Mouse (Mus musculus) ES-CJ7 (cell line): ENCODE data around the gene Csrp3.

Source experiments
- DNase-seq: peaks from one replicate; pipeline ENCODE4 v3.0.0; 2011; ENCODE audit warnings: low read depth, low spot score

Csrp3 gene

DNA sequence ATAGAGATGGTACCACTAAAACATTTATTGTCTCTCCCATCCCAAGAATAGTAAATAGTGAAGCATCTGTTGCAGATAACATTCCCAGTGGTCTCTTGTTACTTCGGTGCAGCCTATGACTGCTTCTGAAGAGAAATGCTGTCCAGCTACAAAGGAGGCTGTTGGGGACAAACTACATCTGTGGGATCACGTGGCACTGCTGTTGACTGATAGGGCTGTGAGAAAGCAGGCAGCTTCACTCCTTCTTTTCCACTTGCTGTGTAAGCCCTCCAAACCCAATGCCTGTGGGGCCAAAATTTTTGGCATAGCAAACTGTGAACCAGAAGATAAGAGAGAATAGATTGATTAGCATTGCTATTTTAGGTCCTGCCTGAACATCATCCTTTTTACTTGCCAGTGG, 17.4 kb downstream of the Csrp3 start:
- DNase-seq = no peak

DNA sequence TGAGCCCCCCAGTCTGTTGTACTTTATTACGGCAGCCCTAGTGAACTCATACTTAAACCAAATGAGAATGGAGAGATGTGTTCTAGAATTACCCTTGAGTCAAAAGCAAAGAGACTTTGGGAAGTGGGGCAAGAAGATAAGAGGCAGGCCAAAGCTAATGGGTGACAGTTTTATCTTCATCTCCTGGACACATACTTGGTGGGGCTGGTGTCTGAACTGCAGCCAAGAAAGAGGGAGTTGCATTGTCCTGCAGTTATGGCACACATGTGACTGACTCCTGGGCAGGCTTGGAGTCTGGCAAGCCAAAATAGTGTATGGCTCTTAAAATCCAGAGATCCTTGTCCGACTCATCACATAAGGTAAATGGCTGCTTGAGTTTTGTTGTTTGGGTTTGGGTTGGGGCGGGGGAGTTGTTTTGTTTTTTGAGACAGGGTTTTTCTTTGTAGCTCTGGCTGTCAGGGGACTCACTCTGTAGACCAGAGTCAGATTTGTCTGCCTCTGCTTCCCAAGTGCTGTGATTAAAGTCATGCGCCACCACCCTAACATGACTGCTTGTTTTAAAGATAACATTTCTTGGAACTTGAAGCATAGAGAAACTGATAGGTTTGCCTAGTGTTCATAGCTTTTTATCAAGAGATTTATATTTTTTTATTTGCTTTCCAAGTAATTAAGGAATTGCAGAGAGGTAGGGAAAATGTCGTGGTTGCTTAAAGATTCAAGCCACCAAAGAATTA, 18.5 kb downstream of the Csrp3 start:
- no peak for DNase-seq

DNA sequence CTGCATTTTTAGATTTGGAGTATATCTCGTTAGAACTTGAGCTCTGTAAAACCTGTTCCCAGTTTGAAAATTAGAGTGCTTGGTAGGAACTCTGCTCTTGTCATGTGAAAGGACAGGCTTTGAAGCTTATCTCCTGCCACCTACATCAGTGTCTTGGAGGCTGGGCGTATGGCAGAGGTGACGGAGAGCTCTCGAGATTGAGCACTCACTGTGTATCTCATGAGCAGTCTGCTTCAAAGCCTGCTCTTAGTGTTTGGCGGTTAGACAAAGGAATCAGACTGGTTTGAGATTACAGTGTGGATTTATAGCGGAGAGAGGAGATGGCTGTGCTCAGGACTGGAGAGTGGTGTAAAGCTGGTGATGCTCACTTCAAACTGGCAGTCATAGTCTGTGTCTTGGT, 22.7 kb downstream of the Csrp3 start:
- DNase-seq = no peak

DNA sequence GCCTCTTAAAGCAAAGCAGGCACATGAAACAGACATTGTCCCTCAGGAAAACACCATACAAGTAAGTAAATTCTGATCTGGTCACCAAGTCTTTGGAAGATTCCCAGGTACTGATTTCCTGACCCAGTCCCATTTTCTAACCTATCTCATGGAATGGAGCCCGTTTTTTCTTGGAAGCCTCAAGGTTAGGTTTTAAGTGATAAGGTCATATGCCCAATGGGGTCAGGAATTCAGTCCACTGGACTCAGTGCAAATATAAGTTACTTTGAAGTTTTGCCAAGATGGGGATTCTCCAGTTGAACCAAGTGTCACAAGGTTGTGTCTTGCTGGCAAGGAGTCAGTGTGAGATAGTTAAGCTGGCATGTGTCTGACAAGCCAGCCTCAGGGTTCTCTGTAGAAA, 23.2 kb downstream of the Csrp3 start:
- DNase-seq = no peak

DNA sequence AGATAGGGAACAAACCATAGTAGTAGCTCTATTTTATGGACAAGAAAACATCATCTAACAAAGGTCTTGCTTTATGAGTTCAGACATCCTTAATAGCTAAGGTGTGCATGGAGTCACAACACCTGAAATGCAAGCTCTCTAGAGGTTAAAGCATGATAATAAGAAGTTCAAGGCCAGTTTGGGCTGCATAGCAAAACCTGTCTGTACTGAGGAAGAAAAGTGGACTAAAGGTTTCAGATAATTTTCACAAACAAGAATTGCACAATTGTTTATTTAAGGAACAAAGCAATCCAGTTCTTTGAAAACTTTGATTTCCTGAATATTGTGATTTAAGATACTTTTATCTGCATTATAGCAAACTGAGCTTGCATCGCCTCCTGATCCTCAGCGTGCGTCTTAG, 24.2 kb downstream of the Csrp3 start:
- DNase-seq = no peak

DNA sequence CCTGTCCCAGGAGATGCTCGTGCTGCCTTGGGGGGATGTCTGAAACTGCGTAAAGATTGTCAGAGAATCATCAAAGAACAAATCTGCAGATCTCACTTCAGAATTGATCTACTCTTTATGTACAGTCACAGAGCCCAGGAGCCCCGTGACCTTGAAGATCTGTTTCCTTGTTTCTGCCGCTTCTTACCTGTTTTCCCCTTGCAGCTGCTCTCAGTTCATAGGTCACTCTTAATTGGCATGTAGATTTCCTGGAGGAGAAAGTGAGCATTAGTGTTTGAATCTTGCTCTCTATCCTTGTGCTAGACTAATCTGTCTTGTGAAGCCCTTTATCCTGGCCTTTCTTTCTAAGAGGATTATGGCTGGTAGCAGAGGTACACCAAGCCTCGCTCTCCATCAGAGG, 26.2 kb downstream of the Csrp3 start:
- no peak for DNase-seq

DNA sequence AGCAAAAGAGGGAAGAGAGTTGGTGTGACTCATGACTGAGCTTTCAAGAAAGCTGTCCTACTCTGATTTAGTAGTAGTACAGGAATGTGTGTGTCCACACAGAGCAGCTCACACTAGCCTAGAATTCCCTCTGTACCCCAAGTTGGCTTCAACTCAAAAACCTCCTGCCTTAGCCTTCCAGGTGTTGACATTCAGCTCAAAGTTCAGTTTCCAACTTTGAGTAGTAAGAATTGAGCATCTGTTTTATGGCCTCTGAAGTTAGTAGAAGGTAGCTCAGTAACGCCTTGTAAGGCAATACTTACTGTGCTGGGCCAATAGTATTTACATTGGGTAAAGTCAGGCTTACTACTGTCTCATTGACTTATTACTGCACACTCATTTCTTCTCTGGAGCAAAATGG, 34.2 kb downstream of the Csrp3 start:
- no peak for DNase-seq

DNA sequence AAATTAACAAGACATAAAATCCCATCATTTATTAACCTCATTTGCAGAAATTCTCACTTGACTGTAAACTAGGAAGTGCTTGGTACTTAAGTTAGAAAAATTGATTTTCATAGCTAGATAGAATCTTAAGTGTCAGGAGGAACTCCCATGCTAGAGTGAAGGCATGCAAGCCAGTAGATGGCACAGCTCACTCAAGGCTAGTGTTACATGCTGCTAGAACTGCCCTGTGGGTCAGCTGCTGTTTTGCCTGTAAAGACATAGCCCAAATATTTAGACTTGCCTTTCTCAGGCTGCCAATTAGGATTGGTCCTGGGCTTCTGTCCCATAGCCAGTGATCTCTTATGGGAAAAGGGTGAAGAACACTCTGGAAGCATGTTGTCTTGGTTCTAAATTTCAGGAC, 35.5 kb downstream of the Csrp3 start:
- DNase-seq = no peak

DNA sequence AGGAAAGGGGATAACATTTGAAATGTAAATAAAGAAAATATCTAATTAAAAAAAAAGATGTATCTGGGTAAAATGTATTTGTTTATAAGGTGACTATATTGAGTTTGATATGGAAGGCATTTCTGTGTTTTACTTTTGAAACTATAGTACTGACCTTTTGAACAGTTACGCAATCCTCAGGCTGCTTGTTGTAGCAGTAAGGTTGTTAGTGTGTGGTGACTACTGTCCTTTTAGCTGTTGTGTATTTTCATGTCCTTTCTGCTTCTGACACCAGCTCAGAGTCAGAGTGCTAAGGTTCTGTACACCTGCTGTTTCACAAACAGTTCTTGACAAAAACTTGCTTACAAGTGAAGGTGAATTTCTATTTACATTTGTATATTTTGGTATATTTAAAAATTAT, 37.2 kb downstream of the Csrp3 start:
- no peak for DNase-seq

DNA sequence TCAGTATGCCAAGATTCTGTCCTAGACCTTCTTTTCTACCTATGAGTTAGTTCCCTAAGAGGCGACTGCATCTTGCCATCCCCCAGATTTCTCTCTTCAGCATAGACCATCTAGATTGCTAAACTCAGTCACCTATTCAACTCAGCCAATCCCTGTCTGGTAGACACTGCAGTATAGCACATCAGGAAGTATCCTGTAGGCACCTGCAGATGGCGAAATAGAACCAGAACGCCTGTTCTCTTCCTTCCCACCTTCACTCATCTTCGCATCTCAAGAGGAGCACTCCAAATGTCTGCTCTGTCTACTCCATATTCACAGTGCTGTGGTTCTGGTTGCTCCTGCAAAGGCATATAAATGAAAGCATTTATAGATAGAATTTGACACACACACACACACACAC, 41.2 kb downstream of the Csrp3 start:
- DNase-seq = peak; percentile 21

DNA sequence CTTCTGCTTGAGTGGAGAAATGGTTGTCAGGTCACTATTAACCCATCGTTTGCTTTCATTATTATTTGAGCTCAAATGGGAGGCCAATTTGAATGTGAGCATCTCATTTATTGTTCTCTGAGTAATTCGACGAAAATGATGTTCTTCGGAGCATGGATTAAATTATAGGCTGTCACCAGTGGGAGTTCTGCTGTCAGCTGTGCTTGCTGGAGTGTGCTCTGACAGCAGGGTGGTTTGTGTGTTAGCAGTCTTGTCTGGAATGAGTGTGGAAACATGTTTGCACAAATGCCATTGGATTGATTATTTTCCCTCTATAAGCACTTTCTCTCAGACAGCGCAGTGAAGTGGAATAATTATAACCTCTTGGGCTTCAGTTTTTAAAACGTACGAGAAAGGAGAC, 44.5 kb downstream of the Csrp3 start:
- DNase-seq = no peak

DNA sequence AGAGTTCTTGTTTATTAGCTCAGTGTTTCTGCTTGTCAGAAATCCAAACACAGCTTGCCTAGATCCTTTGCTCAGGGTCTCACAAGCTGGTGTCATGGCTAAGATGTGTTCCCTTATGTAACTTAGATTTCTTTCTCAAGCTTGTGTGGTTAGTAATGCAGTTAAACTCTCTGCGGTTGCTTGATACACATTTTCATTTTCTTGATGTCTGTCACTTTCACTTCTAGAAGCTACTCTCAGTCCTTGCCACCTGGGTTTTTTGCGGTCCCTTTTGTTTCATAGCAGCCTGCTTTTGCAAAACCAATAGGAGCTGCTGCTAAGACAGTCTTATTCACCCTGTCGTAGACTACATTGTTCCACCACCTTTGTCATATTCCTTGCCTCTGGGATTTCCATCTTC, 52.7 kb downstream of the Csrp3 start:
- no peak for DNase-seq

DNA sequence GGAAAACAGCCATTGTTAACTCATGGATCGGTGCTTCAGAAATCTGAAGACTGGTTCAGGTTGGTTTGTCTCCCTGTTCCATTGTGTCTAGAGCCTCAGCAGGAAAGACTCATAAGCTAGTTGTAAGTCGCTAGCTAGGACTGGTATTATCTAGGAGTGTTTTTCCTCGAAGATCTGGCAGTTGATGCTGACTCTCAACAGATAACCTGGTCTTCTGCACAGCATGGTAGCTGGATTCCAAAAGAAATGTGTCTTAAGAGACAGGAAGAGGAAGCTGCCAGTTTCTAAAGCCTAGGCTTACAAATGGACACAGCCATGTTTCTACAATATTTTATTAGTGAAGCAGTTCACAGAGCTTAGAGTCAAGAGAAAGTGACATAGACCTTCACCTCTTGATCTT, 56.4 kb downstream of the Csrp3 start:
- DNase-seq = no peak

DNA sequence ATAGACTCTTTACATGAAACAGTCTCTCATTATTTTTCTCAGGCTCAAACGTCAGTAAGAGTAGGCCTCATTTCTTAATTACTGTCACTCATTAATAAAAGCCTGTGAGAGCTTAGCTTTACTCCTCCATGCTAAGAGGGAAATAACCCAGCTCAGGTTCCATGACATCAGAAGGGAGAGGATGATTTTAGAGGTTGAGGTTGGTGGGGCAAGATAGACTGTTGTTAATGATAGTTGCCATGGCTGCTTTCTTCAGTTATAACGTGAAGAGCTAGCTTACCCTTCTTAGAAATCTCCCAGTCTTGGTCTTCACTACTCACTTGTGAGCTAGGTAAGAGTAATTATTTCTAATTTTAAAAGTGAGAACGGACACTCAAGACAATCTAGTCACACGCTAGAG, 57.7 kb downstream of the Csrp3 start:
- DNase-seq = no peak

DNA sequence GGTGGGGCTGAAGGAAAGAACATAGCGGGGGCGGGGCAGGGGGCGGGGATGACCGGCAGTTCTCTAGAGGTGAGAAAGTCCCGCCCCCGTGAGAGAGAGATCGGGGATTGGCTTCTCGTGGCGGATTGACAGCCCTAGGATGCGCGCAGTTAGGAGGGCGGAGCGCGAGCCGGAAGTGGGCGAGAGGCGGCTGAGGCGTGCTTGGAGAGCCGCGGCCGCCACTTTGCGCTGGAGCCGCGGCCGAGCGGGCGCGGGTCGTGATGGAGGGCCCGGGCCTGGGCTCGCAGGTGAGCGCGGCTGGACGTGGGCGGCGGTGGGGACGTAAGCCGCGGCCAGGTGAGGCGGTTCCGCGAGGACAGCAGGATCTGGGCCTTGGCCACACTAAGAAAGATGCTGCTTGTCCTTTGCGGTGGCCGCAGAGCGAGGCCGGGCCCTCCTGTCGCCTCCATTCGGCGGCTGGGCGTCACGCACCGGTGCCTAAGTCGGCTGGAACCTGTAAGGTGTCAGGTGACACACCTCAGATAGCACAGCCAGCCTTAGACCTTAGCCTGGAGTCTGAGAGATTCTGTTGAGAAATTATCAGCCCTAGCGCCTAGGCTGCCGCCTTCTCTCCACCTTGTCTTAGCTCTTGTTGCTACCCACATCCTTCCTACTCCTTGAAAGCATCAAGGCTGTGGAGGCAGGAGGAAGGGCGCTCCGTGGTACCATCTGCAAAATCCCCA, 58.8 kb downstream of the Csrp3 start, which contains the start of gene Zdhhc13:
Gene Zdhhc13, plus strand, starts transcription at position 153 of the 722 bp plus-strand sequence.
- peak; percentile 94 for DNase-seq

DNA sequence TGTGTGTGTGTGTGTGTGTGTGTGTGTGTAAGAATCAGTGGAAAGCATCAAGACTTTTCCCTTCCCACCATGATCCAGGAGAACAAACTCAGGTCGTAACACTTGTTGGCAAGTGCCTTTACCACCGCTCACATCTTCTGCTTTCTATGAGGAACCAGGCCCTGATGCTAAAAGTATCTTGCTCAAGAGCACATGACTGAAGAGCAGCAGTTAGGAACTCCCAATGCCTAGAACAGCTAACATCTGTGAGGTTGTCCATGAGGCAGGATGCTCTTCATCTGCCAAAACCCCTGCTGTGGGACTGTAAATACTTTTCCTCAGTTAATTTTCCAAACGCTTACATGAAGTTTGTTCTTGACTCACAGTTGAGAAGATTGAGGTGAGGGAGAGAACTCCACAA, 59.5 kb downstream of the Csrp3 start:
- no peak for DNase-seq

DNA sequence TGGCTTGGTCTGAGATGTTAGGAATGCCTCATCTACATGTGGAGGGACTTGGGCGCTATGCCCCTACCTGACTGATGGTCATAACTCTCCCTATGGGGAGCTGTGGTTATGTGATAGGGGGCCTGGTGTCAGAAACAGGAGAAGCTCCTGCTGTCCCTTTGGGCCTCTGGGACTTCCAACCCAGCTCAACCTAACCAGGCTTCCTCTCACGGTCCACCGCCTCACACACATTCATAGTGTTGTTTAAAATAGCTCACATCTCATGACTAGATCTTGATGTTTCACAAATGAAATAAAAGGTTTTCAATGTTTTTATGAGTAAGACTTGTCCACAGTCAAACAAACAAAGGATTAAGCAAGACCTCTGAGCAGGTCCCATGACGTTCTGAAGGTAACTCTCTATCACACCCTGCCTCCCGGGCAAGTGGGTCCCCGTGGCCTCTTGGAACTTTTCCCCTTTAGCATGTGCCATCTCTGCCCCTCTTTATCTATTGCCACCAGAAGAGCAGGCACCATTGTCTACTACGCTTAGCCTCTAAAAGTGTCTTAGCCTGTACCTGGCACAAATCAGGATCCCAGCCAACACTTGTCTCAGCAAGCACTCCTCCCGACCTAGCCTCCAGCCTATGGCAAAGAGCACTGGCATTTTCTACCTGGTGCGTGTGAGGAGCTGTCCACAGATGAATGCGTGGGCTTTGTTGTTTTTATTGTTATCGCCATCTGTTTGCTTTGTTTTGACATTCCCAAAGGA, 62.9 kb downstream of the Csrp3 start:
- DNase-seq = no peak

DNA sequence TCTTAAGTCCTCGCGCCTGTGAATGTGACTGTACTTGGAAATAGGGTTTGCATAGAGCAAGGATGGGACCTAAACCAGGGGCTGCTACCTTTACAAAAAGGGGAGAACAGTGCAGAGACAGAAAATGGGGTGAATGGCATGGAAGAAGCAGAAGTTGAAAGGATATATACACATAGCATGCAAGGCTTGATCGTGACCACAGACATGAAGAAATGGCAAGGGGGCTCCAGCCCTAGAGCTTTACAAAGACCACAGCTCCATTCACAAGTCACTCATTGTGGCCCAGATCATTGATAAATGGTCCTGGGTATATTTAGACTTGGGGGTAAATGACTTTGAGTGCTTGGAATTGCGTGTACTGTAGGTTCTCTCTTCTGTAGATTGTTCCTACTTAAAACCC, 65.4 kb downstream of the Csrp3 start:
- no peak for DNase-seq
